Mouse (Mus musculus): Measurements from ENCODE around the gene Psmb7. TPM values are rescaled to one million over a fixed set of nuclear protein-coding genes. Genes with fewer than 3 reads are reported as not detected.
A peak's percentile ranks its signal among the peaks of the same experiment; 100 is the strongest.

Psmb7 gene
- polyA plus RNA-seq (2012; ENCODE audit: insufficient read depth, insufficient read length, missing spikeins), result 339 and 373 TPM in 2 replicates

DNA sequence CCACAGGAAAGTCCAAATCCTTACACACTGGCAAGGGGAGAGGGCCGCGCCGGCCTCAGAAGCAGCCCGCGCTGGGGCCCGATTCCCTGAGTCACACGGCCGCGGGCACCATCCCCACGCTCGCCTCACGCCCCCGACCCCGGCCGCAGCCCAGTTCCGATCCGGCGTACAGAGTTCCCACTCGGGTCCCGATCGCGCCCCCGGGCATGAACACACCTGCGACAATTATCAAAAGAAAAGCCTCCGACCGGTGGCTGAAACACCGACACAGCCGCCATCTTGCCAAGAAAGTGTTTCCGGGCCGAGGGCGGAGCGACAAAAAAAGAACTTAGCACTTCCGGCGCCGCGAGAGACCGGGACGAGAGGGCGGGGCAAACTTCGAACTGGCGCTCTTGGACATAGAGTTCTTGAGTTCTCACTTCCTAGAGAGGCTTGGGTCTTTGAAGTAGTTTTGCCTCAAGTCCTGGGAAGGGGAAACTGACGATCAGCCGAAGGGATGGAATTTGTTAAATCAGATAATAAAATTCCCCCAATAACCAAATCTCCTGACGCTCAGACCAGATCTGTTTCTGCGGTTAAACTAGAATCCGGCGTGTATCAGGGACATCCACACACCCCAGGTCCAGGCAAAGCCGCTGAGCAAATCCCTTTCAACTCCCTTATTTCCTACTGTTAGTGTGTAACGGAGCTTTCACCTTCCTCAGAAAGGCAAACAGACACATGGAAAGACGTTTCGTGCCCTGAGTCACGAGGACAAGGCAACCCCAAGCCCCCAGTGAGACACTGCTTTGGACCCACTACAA lies at the start of gene Psmb7:
Psmb7 (minus strand) TSS at position 463 of the 803 bp plus-strand sequence.
- H3K27ac ChIP-seq (replicated peaks; ENCODE audit: low read depth, low read length), result peak within 1 kb of the TSS; percentile 77

DNA sequence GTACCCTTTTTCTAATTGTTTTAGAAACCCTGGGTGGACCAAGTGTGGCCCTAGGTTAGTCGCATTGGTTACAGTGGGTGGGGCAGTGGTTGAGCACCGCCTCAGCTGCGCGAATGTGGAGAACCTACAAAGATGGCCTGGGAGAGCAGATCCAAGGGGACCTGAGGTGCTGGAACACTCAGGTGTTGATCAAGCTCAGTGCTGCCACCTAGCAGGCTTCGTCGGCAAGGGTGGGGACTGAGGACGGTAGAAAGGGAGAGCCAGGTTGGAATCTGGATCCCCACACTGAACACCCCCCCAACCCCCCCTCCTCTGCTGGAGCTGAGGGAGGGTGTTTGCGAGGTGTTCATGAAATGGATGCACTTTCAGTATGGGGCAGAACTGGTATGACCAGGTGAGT lies 47.7 kb upstream of the Psmb7 start:
- H3K27ac ChIP-seq (replicated peaks; ENCODE audit: low read depth, low read length), result no peak overlapping the region
- H3K4me1 ChIP-seq (ENCODE audit: control insufficient read depth, insufficient read depth, insufficient read length, low read length), result no peaks in the 10 kb centered on the region
- no peak overlapping the region for H3K4me3 ChIP-seq (ENCODE audit: insufficient read depth, low read depth, low read length)

More for the DNA sequence above, at the start of gene Psmb7:
- Histone ChIP-seq H3K4me3 (ENCODE audit: insufficient read depth, low read depth, low read length) (peak within 1 kb of the TSS; percentile 95), H3K4me1 (ENCODE audit: control insufficient read depth, insufficient read depth, insufficient read length, low read length) (peaks cover 2% of the 10 kb centered on the region; the same call in 1 of the 2 replicates)

DNA sequence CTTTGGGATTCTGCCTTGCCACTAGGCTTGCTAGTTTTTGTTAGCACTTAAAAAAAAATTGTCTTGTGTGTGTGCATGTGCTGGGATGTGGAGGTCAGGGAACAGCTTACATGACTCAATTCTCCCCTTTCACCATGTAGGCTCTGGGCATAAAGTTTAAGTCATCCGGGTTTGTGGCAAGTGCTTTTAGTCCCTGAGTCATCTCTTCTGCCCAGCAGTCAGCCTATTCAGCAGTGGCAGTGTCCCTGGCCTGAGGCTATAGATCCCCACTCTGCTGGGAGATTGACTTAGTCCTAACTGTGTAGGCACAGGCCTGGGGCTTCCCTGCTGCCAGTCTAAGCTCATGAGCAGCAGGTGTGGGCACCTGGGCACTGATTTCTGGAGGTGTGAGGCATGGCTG lies 46.0 kb upstream of the Psmb7 start:
- Histone ChIP-seq H3K4me1 (ENCODE audit: control insufficient read depth, insufficient read depth, insufficient read length, low read length) (no peaks in the 10 kb centered on the region), H3K4me3 (ENCODE audit: insufficient read depth, low read depth, low read length) (no peak overlapping the region), H3K27ac (replicated peaks; ENCODE audit: low read depth, low read length) (no peak overlapping the region)

DNA sequence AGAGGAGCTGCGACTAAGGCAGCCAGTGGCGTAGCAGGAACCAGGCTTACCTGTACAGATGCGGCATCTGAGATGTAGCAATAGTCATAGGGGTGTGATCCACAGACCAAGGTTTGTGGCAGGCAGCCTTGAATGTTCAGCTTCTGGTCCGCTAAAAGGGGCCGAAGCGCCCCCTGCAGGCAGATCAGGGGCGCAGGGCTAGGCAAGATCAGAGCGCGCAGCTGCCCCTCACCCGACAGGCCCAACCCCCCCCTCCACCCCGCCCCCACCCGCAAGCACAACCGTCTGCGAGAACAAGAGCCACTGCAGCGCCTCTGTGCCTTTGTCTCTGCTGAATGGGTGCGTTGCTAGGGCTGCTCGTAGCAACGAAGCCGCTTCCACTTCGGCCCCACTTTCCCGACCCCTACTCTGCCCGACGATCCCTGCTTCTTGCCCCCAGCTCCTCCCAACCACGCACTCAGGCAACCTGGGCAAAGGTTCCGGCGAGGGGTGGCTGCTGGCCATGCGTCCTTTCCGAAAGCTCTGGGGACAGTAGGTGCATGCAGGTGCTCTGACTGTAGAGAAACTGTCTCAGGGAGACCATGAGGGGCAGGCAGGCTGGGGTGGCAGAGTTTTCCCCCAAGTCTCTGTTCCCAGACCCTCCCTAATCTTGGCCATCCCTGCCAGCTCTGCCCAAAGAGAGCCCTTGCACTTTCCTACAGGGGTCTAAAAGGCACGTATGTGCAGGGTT lies 45.1 kb upstream of the Psmb7 start:
- no peak overlapping the region for H3K27ac ChIP-seq (replicated peaks; ENCODE audit: low read depth, low read length)
- no peaks in the 10 kb centered on the region for H3K4me1 ChIP-seq (ENCODE audit: control insufficient read depth, insufficient read depth, insufficient read length, low read length)
- no peak overlapping the region for H3K4me3 ChIP-seq (ENCODE audit: insufficient read depth, low read depth, low read length)

DNA sequence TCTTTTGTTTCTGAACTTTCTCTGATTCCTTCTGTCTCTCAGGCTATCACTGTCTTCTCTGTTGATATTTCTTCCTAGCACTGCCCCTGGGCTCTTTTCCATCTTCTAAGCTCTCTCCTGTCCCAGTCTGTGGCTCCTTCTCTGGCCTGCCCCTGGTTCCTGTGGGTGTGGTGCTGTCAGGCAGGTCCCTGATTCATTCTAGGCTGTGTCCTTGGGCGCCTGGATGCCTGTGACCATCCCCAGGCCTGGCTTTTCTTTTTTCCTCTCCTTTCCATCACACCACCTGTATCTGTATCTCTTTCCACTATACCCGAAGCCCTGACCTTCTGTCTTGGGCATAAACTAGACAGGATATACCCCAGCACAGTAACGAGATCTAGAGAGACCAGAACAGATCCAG lies 41.9 kb upstream of the Psmb7 start:
- no peaks in the 10 kb centered on the region for H3K4me1 ChIP-seq (ENCODE audit: control insufficient read depth, insufficient read depth, insufficient read length, low read length)
- no peak overlapping the region for H3K4me3 ChIP-seq (ENCODE audit: insufficient read depth, low read depth, low read length)
- H3K27ac ChIP-seq (replicated peaks; ENCODE audit: low read depth, low read length), result no peak overlapping the region

DNA sequence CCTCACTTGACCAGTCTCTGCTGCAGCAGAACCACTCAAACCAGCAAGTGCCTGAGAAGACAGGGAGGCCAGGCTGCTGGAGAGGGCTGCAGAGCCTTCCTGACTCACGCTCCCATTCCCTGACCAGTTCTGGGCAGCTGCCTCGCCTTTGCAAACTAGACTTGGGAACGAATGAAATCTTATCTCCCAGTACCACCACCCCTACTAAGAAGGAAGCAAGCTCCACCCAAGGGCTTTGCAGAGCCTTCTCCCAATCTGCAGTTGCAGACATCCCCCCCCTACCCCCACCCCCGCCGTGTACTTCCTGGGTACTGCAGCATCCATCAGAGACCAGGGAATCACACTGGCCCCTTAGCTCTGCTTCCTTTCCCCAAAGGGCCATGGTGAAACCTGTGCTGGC lies 39.2 kb upstream of the Psmb7 start:
- Histone ChIP-seq H3K4me1 (ENCODE audit: control insufficient read depth, insufficient read depth, insufficient read length, low read length) (no peaks in the 10 kb centered on the region), H3K4me3 (ENCODE audit: insufficient read depth, low read depth, low read length) (no peak overlapping the region), H3K27ac (replicated peaks; ENCODE audit: low read depth, low read length) (no peak overlapping the region)

DNA sequence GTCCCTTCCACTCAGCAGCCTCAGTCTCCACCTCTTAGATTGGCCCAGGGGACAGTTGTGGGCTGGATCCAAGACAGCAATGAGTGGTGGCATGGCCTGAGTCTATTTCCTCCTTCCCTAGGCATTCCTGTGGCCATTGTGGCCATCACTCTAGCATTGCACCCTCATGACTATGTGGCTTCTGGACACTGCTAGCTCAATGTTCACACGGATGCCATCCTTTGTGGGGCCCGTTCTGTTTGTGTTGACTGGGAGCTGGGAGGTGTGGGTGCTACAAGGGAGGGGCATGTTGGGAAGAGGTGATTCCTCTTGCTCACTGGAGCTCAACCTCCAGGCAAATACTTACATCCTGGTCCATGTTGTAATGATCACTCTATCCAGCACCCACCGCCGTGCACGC lies 38.3 kb upstream of the Psmb7 start:
- no peaks in the 10 kb centered on the region for H3K4me1 ChIP-seq (ENCODE audit: control insufficient read depth, insufficient read depth, insufficient read length, low read length)
- no peak overlapping the region for H3K27ac ChIP-seq (replicated peaks; ENCODE audit: low read depth, low read length)
- H3K4me3 ChIP-seq (ENCODE audit: insufficient read depth, low read depth, low read length), result no peak overlapping the region

DNA sequence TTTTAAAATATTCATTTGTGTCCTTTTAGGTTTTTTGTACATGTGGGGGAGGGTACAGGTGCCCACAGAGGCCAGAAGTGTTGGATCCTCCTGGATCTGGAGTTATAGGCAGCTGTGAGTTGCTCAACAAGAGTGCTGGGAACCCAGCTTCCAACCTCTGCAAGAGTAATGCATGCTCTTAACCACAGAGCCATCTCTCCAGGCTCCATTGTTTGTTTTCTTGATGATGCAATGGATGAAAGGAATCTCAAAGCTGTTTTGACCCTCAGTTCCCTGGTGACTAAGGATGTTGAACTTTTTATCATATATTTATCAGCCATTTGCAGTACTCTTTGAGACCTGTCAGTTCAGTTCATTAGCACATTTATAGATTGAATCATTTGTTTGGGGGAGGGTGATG lies 35.1 kb upstream of the Psmb7 start:
- Histone ChIP-seq H3K27ac (replicated peaks; ENCODE audit: low read depth, low read length) (no peak overlapping the region), H3K4me1 (ENCODE audit: control insufficient read depth, insufficient read depth, insufficient read length, low read length) (no peaks in the 10 kb centered on the region), H3K4me3 (ENCODE audit: insufficient read depth, low read depth, low read length) (no peak overlapping the region)

DNA sequence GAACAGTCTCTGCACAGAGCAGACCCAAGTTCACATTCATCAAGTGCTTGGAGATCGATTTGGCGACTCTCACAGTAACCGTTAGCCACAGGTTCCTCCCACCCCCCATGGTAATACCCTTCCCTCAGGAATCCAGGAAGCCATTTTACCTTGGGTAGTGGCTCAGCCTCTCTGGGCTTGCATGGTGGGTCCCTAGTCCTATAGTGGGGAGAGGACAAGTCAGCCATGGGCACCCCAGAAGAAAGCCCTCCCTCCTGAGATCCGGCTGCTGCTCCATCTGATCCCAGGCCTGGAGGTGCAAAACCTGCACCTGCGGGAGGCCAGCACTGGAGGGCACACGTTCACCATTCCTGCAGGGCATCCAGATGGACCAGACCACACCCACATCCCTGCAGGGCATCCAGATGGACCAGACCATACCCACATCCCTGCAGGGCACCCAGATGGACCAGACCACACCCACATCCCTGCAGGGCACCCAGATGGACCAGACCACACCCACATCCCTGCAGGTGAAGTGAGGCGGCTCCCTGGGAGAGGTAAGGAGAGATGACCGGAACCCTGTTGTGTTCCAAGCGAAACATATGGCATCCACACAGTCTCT lies 31.6 kb upstream of the Psmb7 start:
- Histone ChIP-seq H3K27ac (replicated peaks; ENCODE audit: low read depth, low read length) (no peak overlapping the region), H3K4me3 (ENCODE audit: insufficient read depth, low read depth, low read length) (no peak overlapping the region), H3K4me1 (ENCODE audit: control insufficient read depth, insufficient read depth, insufficient read length, low read length) (no peaks in the 10 kb centered on the region)

DNA sequence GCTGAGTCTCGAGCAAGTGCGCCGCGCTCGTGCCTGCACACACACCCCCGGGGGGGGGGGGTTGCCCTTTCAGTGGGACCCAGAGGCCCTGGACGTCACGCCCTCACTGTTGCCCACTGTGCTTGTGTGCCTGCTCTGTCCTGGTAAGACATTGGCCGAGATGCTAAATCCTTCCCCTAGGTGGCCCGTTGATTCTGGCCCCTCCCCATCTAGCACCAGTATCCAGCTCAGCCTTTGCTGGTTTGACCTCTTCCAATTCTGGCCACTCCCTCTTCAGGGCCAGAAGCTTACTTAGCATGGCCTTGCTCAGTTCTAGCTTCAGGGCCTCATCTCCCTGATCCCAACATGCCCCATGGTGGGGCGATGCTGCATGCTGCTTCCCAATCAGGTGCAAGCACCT lies 28.6 kb upstream of the Psmb7 start:
- no peak overlapping the region for H3K4me3 ChIP-seq (ENCODE audit: insufficient read depth, low read depth, low read length)
- H3K27ac ChIP-seq (replicated peaks; ENCODE audit: low read depth, low read length), result no peak overlapping the region
- H3K4me1 ChIP-seq (ENCODE audit: control insufficient read depth, insufficient read depth, insufficient read length, low read length), result no peaks in the 10 kb centered on the region

DNA sequence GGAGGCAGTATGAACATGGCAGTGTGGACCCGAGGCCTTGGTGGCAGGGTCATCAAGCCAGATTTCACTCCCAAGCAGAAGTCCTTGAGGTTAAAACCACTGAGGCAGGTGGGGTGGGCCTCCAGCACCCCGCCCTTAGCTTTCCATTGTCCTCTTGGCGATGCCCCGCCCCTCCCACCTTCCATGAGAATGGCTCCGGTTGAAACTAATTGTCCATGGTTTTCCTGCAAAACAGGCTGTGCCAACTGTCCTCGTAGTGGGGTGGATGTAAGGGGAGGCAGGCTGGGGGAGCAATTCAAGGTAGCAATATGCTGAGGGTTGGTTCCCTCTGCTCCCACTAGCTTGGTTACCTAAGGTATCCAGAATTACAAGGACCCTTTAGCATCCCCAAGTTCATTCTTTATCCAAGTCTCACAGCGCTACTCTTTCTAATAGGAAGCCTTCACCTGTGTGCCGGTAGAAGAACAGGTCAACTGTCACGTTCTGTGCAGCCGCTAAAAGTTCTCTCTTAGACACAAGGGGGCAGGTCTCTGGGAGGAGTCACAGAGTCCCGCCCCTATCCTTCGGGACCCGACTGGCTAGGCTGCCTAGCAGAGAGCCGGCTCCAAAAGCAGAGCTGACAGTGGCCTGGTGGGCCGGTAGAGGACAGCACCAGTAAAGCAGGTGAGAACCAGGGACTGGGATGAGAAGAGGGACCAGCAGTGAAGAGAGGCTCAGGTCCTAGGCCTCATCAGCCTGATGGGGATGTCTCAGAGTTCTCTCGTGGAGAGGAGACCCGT lies 25.1 kb upstream of the Psmb7 start:
- Histone ChIP-seq H3K4me1 (ENCODE audit: control insufficient read depth, insufficient read depth, insufficient read length, low read length) (no peaks in the 10 kb centered on the region), H3K4me3 (ENCODE audit: insufficient read depth, low read depth, low read length) (no peak overlapping the region), H3K27ac (replicated peaks; ENCODE audit: low read depth, low read length) (no peak overlapping the region)

DNA sequence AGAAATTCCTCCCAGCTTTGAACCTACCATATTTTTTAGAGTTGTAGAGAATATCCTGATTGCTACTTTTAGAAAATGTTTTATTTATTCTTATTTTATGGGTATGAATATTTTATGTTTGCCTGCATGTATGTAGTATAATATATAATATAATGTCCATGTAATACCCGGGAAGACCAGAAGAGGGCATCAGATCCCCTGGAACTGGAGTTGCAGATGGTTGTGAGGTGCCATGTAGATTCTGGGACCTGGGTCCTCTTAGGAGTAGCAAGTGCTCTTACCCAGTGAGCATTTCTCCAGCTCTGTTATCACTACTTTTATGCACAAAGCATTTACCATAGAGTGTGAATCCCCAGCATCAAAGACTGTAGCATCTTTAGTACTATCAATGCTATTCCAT lies 17.5 kb upstream of the Psmb7 start:
- H3K4me1 ChIP-seq (ENCODE audit: control insufficient read depth, insufficient read depth, insufficient read length, low read length), result no peaks in the 10 kb centered on the region

DNA sequence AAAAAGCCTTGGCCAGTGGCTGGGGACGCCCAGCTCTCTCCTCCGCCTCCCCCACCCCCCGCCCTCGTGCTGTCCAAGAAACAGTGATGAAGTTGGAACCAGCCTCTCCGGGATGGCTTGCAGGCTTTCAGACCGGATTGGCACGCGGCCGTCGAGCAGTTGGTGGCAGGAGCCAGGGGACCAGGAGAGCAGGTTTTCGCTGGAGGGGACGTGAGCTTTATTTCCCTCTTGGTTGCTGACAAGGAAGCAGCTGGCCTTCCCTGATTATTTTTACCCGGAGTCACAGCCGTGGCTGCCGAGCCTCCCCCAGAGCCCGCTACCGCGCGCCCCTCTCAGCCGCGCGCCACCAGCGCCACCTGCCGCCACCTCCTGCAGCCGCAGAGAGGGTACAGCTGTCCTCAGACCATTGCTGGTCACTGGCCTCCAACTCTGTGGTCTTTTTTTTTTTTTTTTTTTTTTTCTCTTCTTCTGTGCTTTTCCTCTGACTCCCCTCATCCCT lies 14.5 kb upstream of the Psmb7 start:
- Histone ChIP-seq H3K4me3 (ENCODE audit: insufficient read depth, low read depth, low read length) (peak overlapping the region; percentile 44), H3K4me1 (ENCODE audit: control insufficient read depth, insufficient read depth, insufficient read length, low read length) (no peaks in the 10 kb centered on the region), H3K27ac (replicated peaks; ENCODE audit: low read depth, low read length) (no peak overlapping the region)

More for the DNA sequence above, 17.5 kb upstream of the Psmb7 start:
- H3K27ac ChIP-seq (replicated peaks; ENCODE audit: low read depth, low read length), result no peak overlapping the region
- no peak overlapping the region for H3K4me3 ChIP-seq (ENCODE audit: insufficient read depth, low read depth, low read length)

DNA sequence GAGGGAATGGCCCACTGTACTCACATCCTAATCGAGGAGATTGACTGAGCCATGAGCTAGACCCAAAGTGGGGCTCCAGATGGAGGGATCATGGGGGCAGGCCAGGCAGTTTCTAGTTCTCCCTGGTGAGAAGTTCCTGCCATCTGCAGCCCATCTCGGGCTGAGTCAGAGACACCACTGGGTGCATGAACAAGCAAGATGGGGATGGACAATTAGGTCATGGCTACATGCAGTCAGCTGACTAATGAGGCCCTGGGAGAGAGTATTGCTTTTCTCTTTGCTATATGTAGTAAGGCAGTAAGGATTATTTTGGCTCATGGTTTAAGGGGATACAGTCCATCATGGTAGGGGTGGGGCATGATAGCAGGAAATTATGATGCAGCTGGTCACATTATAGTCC lies 9.8 kb upstream of the Psmb7 start:
- no peak overlapping the region for H3K4me3 ChIP-seq (ENCODE audit: insufficient read depth, low read depth, low read length)
- H3K4me1 ChIP-seq (ENCODE audit: control insufficient read depth, insufficient read depth, insufficient read length, low read length), result no peaks in the 10 kb centered on the region
- no peak overlapping the region for H3K27ac ChIP-seq (replicated peaks; ENCODE audit: low read depth, low read length)

DNA sequence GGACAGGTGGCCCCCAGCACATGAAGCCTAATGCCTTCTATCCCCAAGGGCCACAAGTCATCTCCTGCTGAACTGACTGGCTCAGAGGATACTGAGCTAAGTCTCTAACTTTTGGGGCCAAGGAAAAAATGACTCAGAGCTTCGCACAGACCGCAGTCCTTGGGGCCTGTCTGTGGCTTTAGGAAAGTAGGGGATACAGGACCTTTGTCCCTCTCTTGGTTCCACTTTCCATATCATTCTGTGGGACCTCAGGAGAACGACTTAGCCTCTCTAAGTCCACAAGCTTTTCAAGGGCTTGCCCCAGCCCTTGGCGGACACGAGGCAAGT lies 9.4 kb upstream of the Psmb7 start:
- Histone ChIP-seq H3K27ac (replicated peaks; ENCODE audit: low read depth, low read length) (no peak overlapping the region), H3K4me3 (ENCODE audit: insufficient read depth, low read depth, low read length) (no peak overlapping the region), H3K4me1 (ENCODE audit: control insufficient read depth, insufficient read depth, insufficient read length, low read length) (no peaks in the 10 kb centered on the region)
